Mouse (Mus musculus) intestine, embryonic 15.5 days (tissue): Measurements from ENCODE around the gene Rmi2. TPM values are rescaled to one million over a fixed set of nuclear protein-coding genes. Genes with fewer than 3 reads are reported as not detected.

Source experiments
- ATAC-seq: fragments of 200-750 bp; cut with Nextera tagmentation; 2 replicates; pipeline ENCODE4 v1.8.0; 2017; ENCODE audit warnings: moderate TSS enrichment, moderate library complexity
- H3K27ac ChIP-seq: fragments of 300-500 bp; sonication (generic); 2 replicates; pipeline ENCODE4 v1.5.1; 2015; ENCODE audit warnings: mild to moderate bottlenecking, inconsistent platforms
- H3K27me3 ChIP-seq: fragments of 300-500 bp; sonication (generic); replicated peaks from 2 replicates; pipeline ENCODE4 v1.6.1; 2015; ENCODE audit warnings: inconsistent platforms
- H3K36me3 ChIP-seq: fragments of 300-500 bp; sonication (generic); 2 replicates; pipeline ENCODE4 v1.6.1; 2015; ENCODE audit warnings: inconsistent platforms
- H3K4me1 ChIP-seq: fragments of 300-500 bp; sonication (generic); replicated peaks from 2 replicates; pipeline ENCODE4 v1.6.1; 2015; ENCODE audit warnings: inconsistent platforms
- H3K4me2 ChIP-seq: fragments of 300-500 bp; sonication (generic); replicated peaks from 2 replicates; pipeline ENCODE4 v1.6.1; 2015; ENCODE audit warnings: mild to moderate bottlenecking, inconsistent platforms
- H3K4me3 ChIP-seq: fragments of 300-500 bp; sonication (generic); replicated peaks from 2 replicates; pipeline ENCODE4 v1.5.1; 2015; ENCODE audit warnings: inconsistent platforms
- H3K9ac ChIP-seq: fragments of 300-500 bp; sonication (generic); 2 replicates; pipeline ENCODE4 v1.6.1; 2015; ENCODE audit warnings: inconsistent platforms
- H3K9me3 ChIP-seq: fragments of 300-500 bp; sonication (generic); 2 replicates; pipeline ENCODE4 v1.6.1; 2016; ENCODE audit warnings: inconsistent platforms
- WGBS: fragments of 180-500 bp; shearing (Covaris S2); methylation state at CpG from one replicate; pipeline ENCODE4 v1.1.7; 2015; 5-methylcytosine and 5-hydroxymethylcytosine counted together
- polyA plus RNA-seq: library from polyadenylated mRNA; unstranded; fragments of >200 nt; fragmentation: Nextera tagmentation; extraction: Ambion mirVana; gene quantifications from 2 replicates; pipeline ENCODE4 v1.2.1, GENCODE M21; 2015

Gene Rmi2
- polyA plus RNA-seq, 1 experiment from 2014 or later, result 2.8 TPM

GRCm38 (mm10) chr16:10878227-10878626 is 43.4 kb downstream of the Rmi2 start:
- Histone ChIP-seq H3K4me3 (no peak overlapping the region), H3K27ac (no peak overlapping the region), H3K9me3 (no peaks in the 10 kb centered on the region), H3K9ac (no peak overlapping the region), H3K27me3 (no peaks in the 10 kb centered on the region), H3K4me2 (no peak overlapping the region), H3K4me1 (peaks cover 5% of the 10 kb centered on the region), H3K36me3 (no peaks in the 10 kb centered on the region)
- WGBS, result 73% methylated on average over 3 of the region's 3 CpGs
- ATAC-seq, result no peak

GRCm38 (mm10) chr16:10879467-10879866 is 44.6 kb downstream of the Rmi2 start:
- Histone ChIP-seq H3K4me3 (no peak overlapping the region), H3K4me2 (no peak overlapping the region), H3K36me3 (no peaks in the 10 kb centered on the region), H3K27ac (no peak overlapping the region), H3K4me1 (no peaks in the 10 kb centered on the region; the same call in 1 of the 2 replicates), H3K9me3 (no peaks in the 10 kb centered on the region), H3K9ac (no peak overlapping the region), H3K27me3 (no peaks in the 10 kb centered on the region)
- ATAC-seq, result peak; percentile 70
- 95% methylated on average over 1 of the region's 1 CpGs for WGBS

- H3K4me3 ChIP-seq, result no peak overlapping the region
- 49% methylated on average over 4 of the region's 4 CpGs for WGBS
- no peaks in the 10 kb centered on the region for H3K36me3 ChIP-seq
- no peaks in the 10 kb centered on the region; the same call in 1 of the 2 replicates for H3K4me1 ChIP-seq
- 0 out of 2 replicates have a peak, but pooled peaks have one; percentile 36 for ATAC-seq
- H3K4me2 ChIP-seq, result no peak overlapping the region
- no peak overlapping the region for H3K9ac ChIP-seq
- no peaks in the 10 kb centered on the region for H3K27me3 ChIP-seq
- H3K9me3 ChIP-seq, result no peaks in the 10 kb centered on the region
- no peak overlapping the region for H3K27ac ChIP-seq
These were observed 46.5 kb downstream of the Rmi2 start for GRCm38 (mm10) chr16:10881231-10881962.

DNA sequence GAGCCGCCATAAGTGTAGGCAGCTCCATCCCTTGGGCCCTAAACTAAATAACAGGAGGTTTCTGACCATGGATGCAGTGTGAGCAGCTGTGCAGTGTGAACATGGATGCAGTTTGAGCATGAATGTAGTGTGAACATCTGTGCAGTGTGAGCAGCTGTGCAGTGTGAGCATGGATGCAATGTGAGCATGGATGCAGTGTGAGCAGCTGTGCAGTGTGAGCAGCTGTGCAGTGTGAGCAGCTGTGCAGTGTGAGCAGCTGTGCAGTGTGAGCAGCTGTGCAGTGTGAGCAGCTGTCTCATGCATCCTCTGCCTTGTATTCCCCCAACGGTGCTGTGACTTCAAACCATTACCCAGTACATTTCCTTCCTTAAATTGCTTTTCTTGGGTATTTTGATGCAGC is 52.6 kb downstream of the Rmi2 start:
- 76% methylated on average over 2 of the region's 2 CpGs for WGBS
- H3K9me3 ChIP-seq, result no peaks in the 10 kb centered on the region
- no peak for ATAC-seq

GRCm38 (mm10) chr16:10890363-10890762 is 55.5 kb downstream of the Rmi2 start:
- no peaks in the 10 kb centered on the region for H3K9me3 ChIP-seq
- H3K27ac ChIP-seq, result no peak overlapping the region
- H3K27me3 ChIP-seq, result no peaks in the 10 kb centered on the region
- peak; percentile 69; the same call in 1 of the 2 replicates for ATAC-seq
- no peaks in the 10 kb centered on the region for H3K36me3 ChIP-seq
- H3K4me1 ChIP-seq, result no peaks in the 10 kb centered on the region
- H3K4me2 ChIP-seq, result no peak overlapping the region
- H3K4me3 ChIP-seq, result no peak overlapping the region
- WGBS, result 79% methylated on average over 3 of the region's 3 CpGs
- no peak overlapping the region for H3K9ac ChIP-seq

More for the DNA sequence above, 52.6 kb downstream of the Rmi2 start:
- no peaks in the 10 kb centered on the region for H3K4me1 ChIP-seq
- H3K4me3 ChIP-seq, result no peak overlapping the region
- no peak overlapping the region for H3K4me2 ChIP-seq
- H3K27ac ChIP-seq, result no peak overlapping the region
- no peak overlapping the region for H3K9ac ChIP-seq
- H3K27me3 ChIP-seq, result no peaks in the 10 kb centered on the region
- no peaks in the 10 kb centered on the region for H3K36me3 ChIP-seq

- Histone ChIP-seq H3K27ac (no peak overlapping the region), H3K4me1 (no peaks in the 10 kb centered on the region), H3K4me3 (no peak overlapping the region), H3K4me2 (no peak overlapping the region), H3K9me3 (no peaks in the 10 kb centered on the region), H3K27me3 (no peaks in the 10 kb centered on the region), H3K9ac (no peak overlapping the region), H3K36me3 (no peaks in the 10 kb centered on the region)
- ATAC-seq, result no peak
- WGBS, result 64% methylated on average over 4 of the region's 4 CpGs
These were observed 58.3 kb downstream of the Rmi2 start for GRCm38 (mm10) chr16:10893161-10893560.

DNA sequence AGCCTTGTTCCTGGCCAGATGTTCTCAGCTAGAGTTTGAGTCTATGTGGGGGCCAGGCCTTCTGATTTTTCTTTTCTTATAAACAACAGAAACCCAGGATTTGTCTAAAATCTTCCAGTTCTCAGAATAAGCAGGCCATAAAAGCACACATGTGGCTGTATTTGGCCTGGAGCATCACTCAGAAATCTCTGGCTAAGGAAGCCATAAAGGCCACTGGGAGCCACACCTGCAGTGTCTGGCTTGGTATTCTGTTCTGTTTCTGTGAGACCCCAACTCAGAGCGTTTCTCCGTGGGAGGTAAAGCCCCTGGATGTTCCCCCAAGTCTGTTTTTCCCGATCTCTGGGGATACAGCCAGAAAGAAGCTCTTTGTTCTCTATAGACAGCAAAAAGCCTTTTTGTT is 61.0 kb downstream of the Rmi2 start:
- H3K27ac ChIP-seq, result no peak overlapping the region

GRCm38 (mm10) chr16:10897372-10897771 is 62.5 kb downstream of the Rmi2 start:
- no peak for ATAC-seq

More for the DNA sequence above, 61.0 kb downstream of the Rmi2 start:
- H3K36me3 ChIP-seq, result no peaks in the 10 kb centered on the region
- no peak overlapping the region for H3K4me2 ChIP-seq
- no peak overlapping the region for H3K4me3 ChIP-seq
- H3K4me1 ChIP-seq, result no peaks in the 10 kb centered on the region
- ATAC-seq, result no peak
- no peak overlapping the region for H3K9ac ChIP-seq
- 71% methylated on average over 3 of the region's 3 CpGs for WGBS
- no peaks in the 10 kb centered on the region for H3K9me3 ChIP-seq
- H3K27me3 ChIP-seq, result no peaks in the 10 kb centered on the region

GRCm38 (mm10) chr16:10900736-10901135 is 65.9 kb downstream of the Rmi2 start:
- no peaks in the 10 kb centered on the region for H3K27me3 ChIP-seq
- H3K4me1 ChIP-seq, result peaks cover 7% of the 10 kb centered on the region; the same call in 1 of the 2 replicates
- H3K27ac ChIP-seq, result no peak overlapping the region
- H3K9ac ChIP-seq, result no peak overlapping the region
- no peak overlapping the region for H3K4me3 ChIP-seq
- no peaks in the 10 kb centered on the region for H3K36me3 ChIP-seq
- H3K4me2 ChIP-seq, result no peak overlapping the region
- no peak for ATAC-seq
- 96% methylated on average over 1 of the region's 1 CpGs for WGBS
- no peaks in the 10 kb centered on the region for H3K9me3 ChIP-seq

More at GRCm38 (mm10) chr16:10897372-10897771, 62.5 kb downstream of the Rmi2 start:
- no peak overlapping the region for H3K9ac ChIP-seq
- 36% methylated on average over 6 of the region's 6 CpGs for WGBS
- H3K4me1 ChIP-seq, result no peaks in the 10 kb centered on the region
- no peaks in the 10 kb centered on the region for H3K36me3 ChIP-seq
- no peaks in the 10 kb centered on the region for H3K27me3 ChIP-seq
- no peaks in the 10 kb centered on the region for H3K9me3 ChIP-seq
- no peak overlapping the region for H3K4me3 ChIP-seq
- no peak overlapping the region for H3K27ac ChIP-seq
- no peak overlapping the region for H3K4me2 ChIP-seq

- H3K9me3 ChIP-seq, result no peaks in the 10 kb centered on the region
- no peak overlapping the region for H3K4me3 ChIP-seq
- H3K4me1 ChIP-seq, result peaks cover 8% of the 10 kb centered on the region; the same call in 1 of the 2 replicates
- 59% methylated on average over 2 of the region's 2 CpGs for WGBS
- no peaks in the 10 kb centered on the region for H3K27me3 ChIP-seq
- H3K9ac ChIP-seq, result no peak overlapping the region
- no peak overlapping the region for H3K4me2 ChIP-seq
- ATAC-seq, result no peak
- no peak overlapping the region for H3K27ac ChIP-seq
- no peaks in the 10 kb centered on the region for H3K36me3 ChIP-seq
These were observed 67.1 kb downstream of the Rmi2 start for GRCm38 (mm10) chr16:10901956-10902355.

DNA sequence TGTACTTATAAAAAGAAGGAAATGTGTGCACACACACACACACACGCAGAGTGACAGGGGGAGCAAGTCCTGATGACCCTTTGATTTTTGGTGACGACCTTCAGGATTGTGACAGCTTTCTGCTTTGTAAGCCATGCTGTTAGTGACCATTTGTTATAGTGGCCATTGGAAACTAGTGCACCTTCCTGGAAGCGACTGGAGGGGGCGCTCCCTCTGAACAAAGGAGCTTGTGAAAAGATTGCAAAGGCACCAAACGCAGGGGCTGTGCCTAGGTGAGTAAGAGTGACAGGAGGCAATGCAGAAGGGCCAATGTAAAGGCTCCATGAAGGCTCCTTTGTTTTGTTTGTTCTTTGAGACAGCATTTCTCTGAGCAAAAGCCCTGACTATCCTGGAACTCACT is 68.0 kb downstream of the Rmi2 start:
- Histone ChIP-seq H3K4me2 (no peak overlapping the region), H3K36me3 (no peaks in the 10 kb centered on the region), H3K4me1 (peaks cover 8% of the 10 kb centered on the region; the same call in 1 of the 2 replicates), H3K27ac (no peak overlapping the region), H3K9ac (no peak overlapping the region), H3K4me3 (no peak overlapping the region), H3K27me3 (no peaks in the 10 kb centered on the region), H3K9me3 (no peaks in the 10 kb centered on the region)
- WGBS, result 60% methylated on average over 5 of the region's 5 CpGs
- no peak for ATAC-seq

DNA sequence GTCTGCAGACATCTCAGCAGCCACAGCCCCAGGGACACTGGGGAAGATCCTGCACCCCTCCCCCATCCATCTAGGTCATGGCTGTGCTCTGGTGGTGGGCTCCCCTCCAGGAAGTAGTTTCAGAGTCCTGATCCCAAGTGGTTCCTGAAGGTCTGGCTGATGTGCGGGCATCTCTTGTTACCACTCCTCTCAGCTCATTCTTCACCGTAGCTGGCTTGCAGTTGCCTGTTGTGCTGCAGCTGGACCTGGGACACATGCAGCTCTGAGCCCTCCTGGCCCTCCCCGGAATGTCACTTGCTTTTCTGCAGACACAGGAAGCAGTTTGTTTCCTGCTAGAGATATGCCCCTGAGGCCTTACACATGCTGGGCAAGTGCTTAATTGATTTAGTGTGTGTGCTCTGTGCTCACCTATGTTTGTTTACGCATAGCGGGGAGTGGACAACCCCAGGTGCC is 70.8 kb downstream of the Rmi2 start:
- Histone ChIP-seq H3K4me2 (no peak overlapping the region), H3K27me3 (no peaks in the 10 kb centered on the region), H3K4me3 (no peak overlapping the region), H3K4me1 (peaks cover 8% of the 10 kb centered on the region; the same call in 1 of the 2 replicates), H3K9ac (no peak overlapping the region), H3K36me3 (no peaks in the 10 kb centered on the region), H3K9me3 (no peaks in the 10 kb centered on the region), H3K27ac (no peak overlapping the region)
- peak; percentile 72 for ATAC-seq
- 33% methylated on average over 5 of the region's 5 CpGs for WGBS

GRCm38 (mm10) chr16:10910541-10910940 is 75.7 kb downstream of the Rmi2 start:
- Histone ChIP-seq H3K36me3 (no peaks in the 10 kb centered on the region), H3K27ac (no peak overlapping the region), H3K27me3 (no peaks in the 10 kb centered on the region), H3K4me1 (peaks cover 3% of the 10 kb centered on the region; the same call in 1 of the 2 replicates), H3K9me3 (no peaks in the 10 kb centered on the region), H3K4me2 (no peak overlapping the region), H3K4me3 (no peak overlapping the region), H3K9ac (no peak overlapping the region)
- ATAC-seq, result no peak
- 63% methylated on average over 7 of the region's 7 CpGs for WGBS
